Mouse (Mus musculus) stomach, postnatal 0 days (tissue): ENCODE data around the gene Dbp. TPM values are rescaled to one million over a fixed set of nuclear protein-coding genes. Genes with fewer than 3 reads are reported as not detected.
"Not testable (repeated sequence)": the region's sequence is repeated elsewhere in the genome, so short reads cannot be mapped to it uniquely, and the experiment has no call there.

Source experiments
- ATAC-seq: fragments of 200-750 bp; cut with Nextera tagmentation; 2 replicates; pipeline ENCODE4 v1.8.0; 2017; ENCODE audit not compliant: low FRiP score, low TSS enrichment
- DNase-seq: peaks from one replicate; pipeline ENCODE4 v3.0.0-alpha.2; 2016; ENCODE audit warnings: low spot score
- H3K27ac ChIP-seq: fragments of 300-500 bp; sonication (generic); replicated peaks from 2 replicates; pipeline ENCODE4 v1.5.1; 2014; ENCODE audit warnings: mild to moderate bottlenecking, control low read depth
- H3K27me3 ChIP-seq: fragments of 300-500 bp; sonication (generic); 2 replicates; pipeline ENCODE4 v1.6.1; 2014; ENCODE audit warnings: low read length; ENCODE audit not compliant: control insufficient read depth, insufficient read depth
- H3K36me3 ChIP-seq: fragments of 300-500 bp; sonication (generic); 2 replicates; pipeline ENCODE4 v1.6.1; 2014; ENCODE audit warnings: low read length, mixed read lengths; ENCODE audit not compliant: control insufficient read depth, insufficient read depth
- H3K4me1 ChIP-seq: fragments of 300-500 bp; sonication (generic); replicated peaks from 2 replicates; pipeline ENCODE4 v1.6.1; 2014; ENCODE audit warnings: antibody characterized with exemption; ENCODE audit not compliant: control insufficient read depth, insufficient read depth
- H3K4me2 ChIP-seq: fragments of 300-500 bp; sonication (generic); replicated peaks from 2 replicates; pipeline ENCODE4 v1.6.1; 2014; ENCODE audit warnings: low read depth, mild to moderate bottlenecking, control low read depth, moderate library complexity
- H3K4me3 ChIP-seq: fragments of 300-500 bp; sonication (generic); 2 replicates; pipeline ENCODE4 v1.5.1; 2014; ENCODE audit warnings: low read depth, low read length, control low read depth
- H3K9ac ChIP-seq: fragments of 300-500 bp; sonication (generic); 2 replicates; pipeline ENCODE4 v1.6.1; 2014; ENCODE audit warnings: mild to moderate bottlenecking, low read length, control low read depth, mixed read lengths
- H3K9me3 ChIP-seq: fragments of 300-500 bp; sonication (generic); 2 replicates; pipeline ENCODE4 v1.6.1; 2016; ENCODE audit warnings: low read length; ENCODE audit not compliant: control insufficient read depth
- CTCF ChIP-seq: IDR thresholded peaks from 2 replicates; pipeline ENCODE4 v1.5.1; 2016; ENCODE audit warnings: antibody characterized with exemption, low read depth, mild to moderate bottlenecking, moderate library complexity
- EP300 ChIP-seq: optimal IDR thresholded peaks from 2 replicates; pipeline ENCODE3; 2016; ENCODE audit warnings: antibody characterized with exemption
- WGBS: fragments of 180-500 bp; shearing (Covaris S2); extraction: QIAGEN DNeasy Blood & Tissue Kit; methylation state at CpG from one replicate; pipeline ENCODE4 v1.1.7; 2014; 5-methylcytosine and 5-hydroxymethylcytosine counted together
- polyA plus RNA-seq: library from polyadenylated mRNA; unstranded; fragments of >200 nt; fragmentation: Nextera tagmentation; extraction: Ambion mirVana; gene quantifications from 2 replicates; pipeline ENCODE4 v1.2.1, GENCODE M21; 2015

Gene Dbp
- 8.8 and 12.6 TPM in 2 replicates for polyA plus RNA-seq

DNA sequence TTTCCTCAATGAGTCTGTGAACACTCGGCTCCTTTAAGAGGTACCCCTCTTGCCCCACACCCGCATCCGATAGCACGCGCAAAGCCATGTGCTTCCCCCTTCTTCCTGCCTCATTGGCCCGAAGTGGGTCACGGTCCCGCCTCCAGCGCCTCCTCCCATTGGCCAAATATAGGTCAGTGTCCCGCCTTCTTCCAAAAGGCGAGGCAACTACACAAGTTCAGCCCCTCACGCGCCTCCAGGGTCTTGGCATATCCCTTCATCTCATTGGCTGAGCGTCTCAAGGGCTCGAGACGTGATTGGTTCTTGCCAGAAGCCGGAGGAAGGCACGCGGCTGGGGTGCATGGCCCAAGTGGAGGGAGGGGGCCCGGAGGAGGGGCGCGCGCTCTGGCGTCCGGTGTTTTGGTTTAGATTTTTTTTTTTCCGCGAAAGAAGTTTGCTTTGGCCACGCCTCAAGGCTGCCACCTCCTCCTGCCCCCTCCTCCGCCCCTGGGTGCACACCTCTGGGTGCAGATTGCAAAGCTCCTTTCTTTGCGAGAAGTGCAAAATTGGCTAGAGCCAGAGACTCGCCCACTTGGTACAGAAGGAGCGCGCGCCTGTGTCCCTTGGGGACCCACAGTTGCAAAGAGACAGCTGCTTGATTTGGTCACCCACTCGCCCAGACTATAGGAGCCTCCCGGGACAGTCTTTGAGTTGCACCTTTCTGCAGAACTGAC, at the start of gene Dbp:
Gene Dbp, plus strand, starts transcription at position 359 of the 713 bp plus-strand sequence.
- 0% methylated on average over 35 of the region's 36 CpGs for WGBS
- TF ChIP-seq CTCF (no peak), EP300 (no peak)
- peak within 1 kb of the TSS; percentile 91 for H3K9ac ChIP-seq
- H3K9me3 ChIP-seq = no peaks in the 10 kb centered on the region
- H3K27ac ChIP-seq = peak within 1 kb of the TSS; percentile 96
- peak within 1 kb of the TSS; percentile 65 for H3K4me3 ChIP-seq
- H3K4me2 ChIP-seq = peak within 1 kb of the TSS; percentile 99
- ATAC-seq (peak; percentile 81), DNase-seq (peak; percentile 99)
- H3K36me3 ChIP-seq = peaks cover 1% of the 10 kb centered on the region; the same call in 1 of the 2 replicates
- H3K4me1 ChIP-seq = peaks cover 18% of the 10 kb centered on the region; the same call in 1 of the 2 replicates
- H3K27me3 ChIP-seq = no peaks in the 10 kb centered on the region

DNA sequence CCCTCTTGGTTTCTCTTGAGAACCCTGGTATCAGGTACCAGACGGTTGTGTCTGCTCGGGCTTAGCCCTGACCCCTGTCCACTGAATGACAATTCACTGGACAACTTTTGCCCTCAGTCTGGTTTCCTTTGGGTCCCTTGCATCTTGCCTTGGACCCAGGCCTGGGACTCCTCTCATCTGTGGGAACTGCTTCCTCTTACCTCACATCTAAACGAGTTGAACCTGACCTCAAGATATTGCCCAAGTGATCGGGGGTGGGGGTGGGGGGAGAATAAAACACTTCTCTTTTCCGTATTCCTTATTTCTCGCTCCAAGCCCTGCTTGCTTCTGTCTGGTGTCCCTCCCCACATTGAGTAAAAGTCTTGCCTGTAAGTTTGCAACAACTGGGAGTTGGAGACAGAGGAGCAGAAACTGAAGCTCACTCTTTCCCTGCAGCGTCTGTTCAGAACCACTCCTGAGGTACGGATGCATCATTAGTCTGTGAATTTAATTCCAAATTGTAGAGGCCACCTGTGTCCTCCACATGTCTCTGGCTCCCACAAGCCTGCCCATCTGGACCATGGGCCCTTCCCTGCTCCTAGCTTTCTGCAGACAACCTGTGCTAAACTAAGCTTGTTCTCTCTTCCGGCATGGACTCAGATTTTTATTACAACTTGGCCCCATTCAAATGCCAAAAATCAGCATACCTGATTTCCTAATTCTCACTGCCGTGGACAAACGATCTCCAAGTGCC, 44.0 kb upstream of the Dbp start:
- ATAC-seq (no peak), DNase-seq (no peak)
- Histone ChIP-seq H3K4me2 (no peak overlapping the region), H3K27me3 (no peaks in the 10 kb centered on the region), H3K9ac (no peak overlapping the region), H3K27ac (peak overlapping the region; percentile 56; the same call in 1 of the 2 replicates), H3K4me1 (peaks cover 2% of the 10 kb centered on the region; the same call in 1 of the 2 replicates), H3K9me3 (no peaks in the 10 kb centered on the region), H3K4me3 (no peak overlapping the region), H3K36me3 (no peaks in the 10 kb centered on the region)
- no peak for TF ChIP-seq CTCF
- TF ChIP-seq EP300 = no peak
- 78% methylated on average over 11 of the region's 11 CpGs for WGBS

DNA sequence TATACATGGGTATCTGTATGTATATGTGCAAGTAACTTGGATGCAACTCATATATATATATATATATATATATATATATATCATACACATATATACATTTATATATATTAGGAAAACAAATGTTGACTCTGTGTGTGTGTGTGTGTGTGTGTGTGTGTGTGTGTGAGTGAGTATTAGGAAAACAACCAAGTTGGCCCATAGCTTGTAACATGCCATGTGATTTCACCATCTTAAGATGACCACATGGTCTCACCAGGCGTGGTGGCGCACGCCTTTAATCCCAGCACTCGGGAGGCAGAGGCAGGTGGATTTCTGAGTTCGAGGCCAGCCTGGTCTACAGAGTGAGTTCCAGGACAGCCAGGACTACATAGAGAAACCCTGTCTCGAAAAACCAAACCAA, 43.2 kb upstream of the Dbp start:
- not testable (repeated sequence) for H3K9me3 ChIP-seq, H3K9ac ChIP-seq, DNase-seq, H3K4me1 ChIP-seq, ATAC-seq, H3K27ac ChIP-seq, H3K4me2 ChIP-seq, H3K4me3 ChIP-seq, H3K36me3 ChIP-seq, H3K27me3 ChIP-seq
- WGBS = 89% methylated on average over 6 of the region's 6 CpGs

- WGBS = 48% methylated on average over 13 of the region's 13 CpGs
Measured at GRCm38 (mm10) chr7:45665303-45666138, 39.4 kb upstream of the Dbp start.

GRCm38 (mm10) chr7:45666161-45666560, 38.7 kb upstream of the Dbp start, which contains the start of gene Fut2:
TSS of gene Fut2 (minus strand) at chr7:45666394.
- Histone ChIP-seq H3K4me2 (peak within 1 kb of the TSS; percentile 45), H3K9me3 (no peaks in the 10 kb centered on the region), H3K27ac (peak within 1 kb of the TSS; percentile 89), H3K4me1 (peaks cover 2% of the 10 kb centered on the region; the same call in 1 of the 2 replicates), H3K4me3 (peak within 1 kb of the TSS; percentile 37), H3K9ac (peak within 1 kb of the TSS; percentile 60), H3K36me3 (no peaks in the 10 kb centered on the region), H3K27me3 (no peaks in the 10 kb centered on the region)
- TF ChIP-seq CTCF (no peak), EP300 (no peak)
- ATAC-seq (peak; percentile 71), DNase-seq (peak; percentile 62)
- 73% methylated on average over 7 of the region's 7 CpGs for WGBS

More at GRCm38 (mm10) chr7:45665303-45666138, 39.4 kb upstream of the Dbp start:
- Histone ChIP-seq H3K27ac (peak overlapping the region; percentile 89), H3K4me1 (peaks cover 2% of the 10 kb centered on the region; the same call in 1 of the 2 replicates), H3K9ac (peak overlapping the region; percentile 60), H3K4me2 (peak overlapping the region; percentile 45), H3K9me3 (no peaks in the 10 kb centered on the region), H3K4me3 (peak overlapping the region; percentile 37), H3K36me3 (no peaks in the 10 kb centered on the region), H3K27me3 (no peaks in the 10 kb centered on the region)
- ATAC-seq (peak; percentile 60), DNase-seq (peak; percentile 70)
- no peak for TF ChIP-seq CTCF
- TF ChIP-seq EP300 = no peak
